Mouse (Mus musculus): Measurements from ENCODE around the gene Prl8a1. TPM values are rescaled to one million over a fixed set of nuclear protein-coding genes. Genes with fewer than 3 reads are reported as not detected.

Prl8a1 gene
- not detected in 2 replicates for polyA plus RNA-seq (2012; rRNA removed)

DNA sequence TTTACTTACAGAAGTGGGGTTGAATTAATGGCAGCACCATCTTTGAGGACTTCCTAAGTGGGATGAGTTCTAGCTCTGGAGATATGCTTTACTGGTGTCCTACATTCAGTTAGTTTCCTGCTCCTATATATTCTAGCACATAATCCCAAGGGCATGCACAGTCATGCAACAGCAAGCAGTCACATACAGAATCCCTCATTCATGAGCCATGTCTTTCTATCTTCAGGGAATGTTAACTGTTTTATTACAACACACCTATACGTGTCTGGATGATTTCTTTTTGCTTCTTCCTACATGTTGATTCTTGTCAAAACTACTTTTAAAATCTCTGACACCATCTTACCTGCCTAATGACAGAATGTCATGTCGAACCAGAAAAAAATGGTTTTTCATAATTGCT, at the start of gene Prl8a1:
TSS of gene Prl8a1 (minus strand) at position 101 of the 400 bp plus-strand sequence.

DNA sequence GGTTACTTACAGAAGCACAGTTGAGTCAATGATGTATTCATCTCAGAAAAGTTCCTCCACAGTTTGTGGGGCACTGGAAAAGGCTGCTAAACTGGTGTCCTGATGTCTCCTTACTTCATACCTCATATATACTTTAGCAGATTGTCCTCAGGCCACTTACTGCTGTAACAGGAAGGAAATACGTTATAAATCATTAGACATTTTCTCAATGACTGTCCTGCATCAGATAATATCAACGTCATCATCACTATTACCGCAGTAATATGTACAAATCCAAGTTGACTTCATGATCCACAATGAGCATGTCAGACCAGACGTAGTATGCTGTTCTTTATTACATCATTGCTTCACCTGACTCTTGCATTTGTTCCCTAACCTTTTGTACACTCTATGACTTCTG, 28.5 kb upstream of the Prl8a1 start, which contains the start of gene Prl7b1:
TSS of gene Prl7b1 (minus strand) at position 101 of the 400 bp plus-strand sequence.

DNA sequence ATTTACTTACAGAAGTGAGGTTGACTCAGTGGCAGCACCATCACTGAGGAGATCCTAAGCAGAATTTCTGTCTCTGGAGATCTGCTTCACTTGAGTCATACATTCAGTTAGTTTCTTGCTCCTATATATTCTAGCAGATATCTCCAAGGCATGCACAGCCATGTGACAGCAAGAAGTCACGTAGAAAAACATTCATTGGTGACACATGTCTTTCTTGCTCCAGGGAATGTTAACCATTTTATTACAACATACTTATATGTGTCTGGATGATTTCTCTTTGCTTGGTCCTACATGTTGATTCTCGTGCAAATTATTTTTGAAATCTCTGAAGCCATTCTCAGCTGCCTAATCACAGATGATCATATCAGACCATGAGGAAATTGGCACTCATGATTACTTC, 17.5 kb downstream of the Prl8a1 start, which contains the start of gene Prl8a9:
TSS of gene Prl8a9 (minus strand) at position 101 of the 400 bp plus-strand sequence.

Other genes with a start within 250 kb of the Prl8a1 start
- not detected in 2 replicates for gene Prl8a2, start 236.5 kb downstream of the Prl8a1 start, polyA plus RNA-seq (2012; rRNA removed)
- not detected in 2 replicates for gene Prl2b1, start 191.3 kb downstream of the Prl8a1 start, polyA plus RNA-seq (2012; rRNA removed)
- gene Prl8a6, start 143.5 kb downstream of the Prl8a1 start, polyA plus RNA-seq (2012; rRNA removed), result not detected in 2 replicates
- gene Prl8a8, start 69.0 kb downstream of the Prl8a1 start, polyA plus RNA-seq (2012; rRNA removed), result not detected in 2 replicates
- gene Prl8a9, start 17.6 kb downstream of the Prl8a1 start, polyA plus RNA-seq (2012; rRNA removed), result not detected in 2 replicates
- gene Prl7b1, start 28.4 kb upstream of the Prl8a1 start, polyA plus RNA-seq (2012; rRNA removed), result not detected in 2 replicates
- gene Prl7a1, start 60.3 kb upstream of the Prl8a1 start, polyA plus RNA-seq (2012; rRNA removed), result not detected in 2 replicates
- gene Prl7a2, start 85.9 kb upstream of the Prl8a1 start, polyA plus RNA-seq (2012; rRNA removed), result not detected in 2 replicates
- not detected in 2 replicates for gene Prl7d1, start 134.6 kb upstream of the Prl8a1 start, polyA plus RNA-seq (2012; rRNA removed)
- gene Prl7c1, start 198.6 kb upstream of the Prl8a1 start, polyA plus RNA-seq (2012; rRNA removed), result not detected in 2 replicates
- gene Prl2a1, start 219.5 kb upstream of the Prl8a1 start, polyA plus RNA-seq (2012; rRNA removed), result not detected in 2 replicates